20 mouse cellular contexts compared by ENCODE assay signal in genomic region chr5:65854786-65855191, GRCm38 (mm10). TPM values are rescaled to one million over a fixed set of nuclear protein-coding genes. Genes with fewer than 3 reads are reported as not detected.
A peak's percentile ranks its signal among the peaks of the same experiment; 100 is the strongest.
DNase-seq lines count a peak whose midpoint lies in the region; ATAC-seq lines count a peak whose summit lies in the region.
"Had no signal": no experiment of that assay in that cellular context is flagged by ENCODE, and none has a peak within 500 bp of the region (broad histone marks: within the 10 kb centered on the region; RNA-seq: fewer than 3 reads in every experiment).

No protein-coding gene starts in this region.

- no peaks in the 10 kb centered on the region for H3K36me3 ChIP-seq in kidney, embryonic 16.5 days (ENCODE audit: insufficient read depth, low read length)
- H3K36me3 ChIP-seq: forebrain, embryonic 12.5 days; hindbrain, embryonic 15.5 days; limb, embryonic 12.5 days had no signal

- H3K9ac ChIP-seq in kidney, embryonic 16.5 days (replicated peaks; ENCODE audit: low read length) = no peak overlapping the region
- H3K9ac ChIP-seq: forebrain, embryonic 12.5 days; hindbrain, embryonic 15.5 days; limb, embryonic 12.5 days; liver, embryonic 14.5 days had no signal

- peaks cover 7% of the 10 kb centered on the region for H3K4me1 ChIP-seq in kidney, embryonic 16.5 days (ENCODE audit: insufficient read depth, low read length)
- H3K4me1 ChIP-seq: forebrain, embryonic 12.5 days; hindbrain, embryonic 15.5 days had no signal

- H3K4me2 ChIP-seq in kidney, embryonic 16.5 days (replicated peaks; ENCODE audit: low read depth, low read length) = no peak overlapping the region
- H3K4me2 ChIP-seq: forebrain, embryonic 12.5 days; hindbrain, embryonic 15.5 days; limb, embryonic 12.5 days; midbrain, embryonic 11.5 days had no signal

- no peak overlapping the region for H3K27ac ChIP-seq in kidney, embryonic 16.5 days (ENCODE audit: low read length)
- H3K27ac ChIP-seq: forebrain, embryonic 12.5 days; heart, adult 2 months; hindbrain, embryonic 15.5 days; limb, embryonic 12.5 days; liver, embryonic 14.5 days; macrophage had no signal

- H3K27me3 ChIP-seq in kidney, embryonic 16.5 days (ENCODE audit: insufficient read depth, low read length) = no peaks in the 10 kb centered on the region
- H3K27me3 ChIP-seq: forebrain, embryonic 12.5 days; hindbrain, embryonic 15.5 days; limb, embryonic 12.5 days had no signal

- no peak overlapping the region for H3K4me3 ChIP-seq in kidney, embryonic 16.5 days (ENCODE audit: low read length)
- H3K4me3 ChIP-seq: forebrain, embryonic 12.5 days; heart, adult 2 months; hindbrain, embryonic 15.5 days; limb, embryonic 12.5 days had no signal

- intact Hi-C loops in gastrocnemius, postnatal 36 days (cut with DNase I) = no loop called here

- WGBS in kidney, embryonic 16.5 days = 38% methylated on average over 8 of the region's 8 CpGs

- ATAC-seq in CD4-positive, CD25-positive, alpha-beta regulatory T cell, adult 4 months = no peak
- peak; percentile 74 for ATAC-seq in kidney, embryonic 16.5 days (ENCODE audit: low FRiP score, low TSS enrichment)
- ATAC-seq: intestine, embryonic 16.5 days had no signal

- H3K9me3 ChIP-seq in kidney, embryonic 16.5 days (ENCODE audit: low read length) = no peaks in the 10 kb centered on the region
- H3K9me3 ChIP-seq: forebrain, embryonic 12.5 days; hindbrain, embryonic 15.5 days; limb, embryonic 12.5 days had no signal

- peak; percentile 20 for DNase-seq in CD4-positive, CD25-positive, alpha-beta regulatory T cell, adult 2 months (ENCODE audit: low read depth, low spot score)
- DNase-seq in kidney, adult 8-10 months = no peak
- DNase-seq in A20 (ENCODE audit: low read depth, low spot score) = peak; percentile 92
- peak; percentile 43 for DNase-seq in induced T-regulatory cell, adult 2 months (ENCODE audit: low read depth)
- DNase-seq in gastrocnemius, postnatal 36 days = no peak
- no peak for DNase-seq in layer of hippocampus, adult 18-20 months (ENCODE audit: low spot score in 2 of 2)
- DNase-seq: cerebellum, adult 2 months; heart, adult 2 months; heart, postnatal 36 days; kidney, postnatal 4 days; right cerebral cortex, postnatal 4 days had no signal

RNA-seq across cellular contexts. Expression of gene Rhoh, which starts 6.2 kb away (rescaled TPM):
- polyA plus RNA-seq in CD4-positive, CD25-positive, alpha-beta regulatory T cell, adult 4 months (2017; shearing (Covaris generic)) = 100 to 1,000 TPM; 342 to 463 TPM
- 0.80 and 0.84 TPM in 2 replicates for polyA plus RNA-seq in kidney, embryonic 16.5 days (2015; fragmentation: Nextera tagmentation; extraction: Ambion mirVana)
- under 1 TPM; 0.07 to 0.92 TPM for total RNA-seq in gastrocnemius, postnatal 36 days (2021)
- under 1 TPM; 0.63 to 0.89 TPM for total RNA-seq in layer of hippocampus, adult 18-20 months (2021)

Comparison
In these comparisons a context has a peak if more than half of its experiments do, and no peak if none do; other contexts are left out.
1. DNase-seq: peak in CD4-positive, CD25-positive, alpha-beta regulatory T cell, adult 2 months (single experiment), A20 (single experiment) and induced T-regulatory cell, adult 2 months (single experiment); none in kidney, adult 8-10 months (0 of 2), gastrocnemius, postnatal 36 days (0 of 2) and layer of hippocampus, adult 18-20 months (0 of 2).